ENCODE assay signal across 12 mouse cellular contexts in the genomic region with DNA sequence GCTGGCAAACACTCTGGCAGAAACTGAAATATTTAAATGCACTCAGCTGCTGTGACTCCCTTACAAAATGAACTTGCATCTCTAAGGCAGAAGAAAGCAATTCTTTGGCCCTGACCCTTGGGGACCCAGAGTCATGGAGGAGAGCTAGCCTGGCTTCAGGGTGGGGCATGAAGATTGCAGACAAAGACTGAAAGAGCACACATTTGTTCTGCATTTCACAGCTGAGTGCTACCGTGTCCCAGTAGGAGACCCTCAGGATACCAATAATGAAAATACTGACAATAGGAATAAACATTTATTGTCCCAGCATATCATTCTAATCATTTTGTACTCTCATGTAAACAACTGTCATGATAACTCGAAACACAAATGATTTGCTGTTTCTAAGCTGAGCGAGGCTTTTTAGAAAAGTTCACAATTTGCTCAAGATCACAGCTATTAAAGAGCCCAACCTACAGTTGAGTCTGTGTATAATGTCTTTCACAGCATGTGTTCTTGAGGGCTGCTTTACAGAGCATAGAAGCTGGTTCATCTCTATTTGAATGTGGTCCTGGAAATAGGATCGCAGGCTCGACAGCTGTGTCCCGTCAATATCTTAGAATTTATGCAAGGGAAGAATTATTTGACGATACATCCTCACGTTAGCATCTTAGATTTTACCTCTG.
"Had no signal": no experiment of that assay in that cellular context is flagged by ENCODE, and none has a peak within 500 bp of the region (broad histone marks: within the 10 kb centered on the region; RNA-seq: fewer than 3 reads in every experiment).

No protein-coding gene starts in this region.

- H3K4me3 ChIP-seq: limb, embryonic 12.5 days; liver, embryonic 13.5 days; neural tube, embryonic 13.5 days had no signal

- H3K27me3 ChIP-seq: limb, embryonic 12.5 days; liver, embryonic 13.5 days; neural tube, embryonic 13.5 days had no signal

- DNase-seq: kidney, adult 11 months; kidney, adult 9 months; kidney, postnatal 36 days; layer of hippocampus, adult 9-11 months; liver; liver, embryonic 13.5 days; liver, postnatal 0 days; thymus, adult 2 months; thymus, postnatal 25 days had no signal

- H3K9ac ChIP-seq: limb, embryonic 12.5 days; liver, embryonic 13.5 days; liver, postnatal 0 days; neural tube, embryonic 13.5 days had no signal

- H3K9me3 ChIP-seq: limb, embryonic 12.5 days; liver, embryonic 13.5 days; neural tube, embryonic 13.5 days had no signal

- H3K36me3 ChIP-seq: limb, embryonic 12.5 days; liver, embryonic 13.5 days; neural tube, embryonic 13.5 days had no signal

- H3K4me2 ChIP-seq: limb, embryonic 12.5 days; liver, embryonic 13.5 days; neural tube, embryonic 13.5 days had no signal

- H3K4me1 ChIP-seq: liver, embryonic 13.5 days had no signal

- ATAC-seq: liver, postnatal 0 days had no signal

- H3K27ac ChIP-seq: kidney, postnatal 0 days; limb, embryonic 12.5 days; liver, embryonic 13.5 days; neural tube, embryonic 13.5 days had no signal
